Mouse (Mus musculus): ENCODE results near the gene Neto2. TPM values are rescaled to one million over a fixed set of nuclear protein-coding genes. Genes with fewer than 3 reads are reported as not detected.

Neto2 gene
- polyA plus RNA-seq, 1 experiment from 2014 or later = 4.5 TPM

DNA sequence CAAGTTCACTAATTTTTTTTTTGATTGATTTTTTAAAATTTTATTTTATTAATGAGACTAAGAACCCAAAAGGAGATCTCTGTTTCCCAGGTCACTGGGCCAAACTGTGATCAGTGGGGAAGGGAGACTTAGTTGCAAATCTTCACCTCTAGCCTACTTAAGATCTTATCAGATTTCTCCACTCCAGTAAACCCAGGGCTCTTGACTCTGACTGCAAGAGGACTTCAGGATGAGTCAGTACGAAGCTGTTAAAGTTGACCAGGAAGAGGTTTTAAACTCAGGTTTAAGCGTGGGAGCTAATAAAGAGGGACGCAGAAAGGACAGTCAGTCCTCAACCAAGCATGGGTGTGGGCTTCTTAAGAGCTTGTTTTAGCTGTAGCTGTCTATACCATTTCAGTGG lies 107.4 kb downstream of the Neto2 start:
- no peaks in the 10 kb centered on the region for H3K36me3 ChIP-seq (ENCODE audit: control insufficient read depth, insufficient read depth, low read length)
- WGBS = 51% methylated on average over 3 of the region's 3 CpGs

DNA sequence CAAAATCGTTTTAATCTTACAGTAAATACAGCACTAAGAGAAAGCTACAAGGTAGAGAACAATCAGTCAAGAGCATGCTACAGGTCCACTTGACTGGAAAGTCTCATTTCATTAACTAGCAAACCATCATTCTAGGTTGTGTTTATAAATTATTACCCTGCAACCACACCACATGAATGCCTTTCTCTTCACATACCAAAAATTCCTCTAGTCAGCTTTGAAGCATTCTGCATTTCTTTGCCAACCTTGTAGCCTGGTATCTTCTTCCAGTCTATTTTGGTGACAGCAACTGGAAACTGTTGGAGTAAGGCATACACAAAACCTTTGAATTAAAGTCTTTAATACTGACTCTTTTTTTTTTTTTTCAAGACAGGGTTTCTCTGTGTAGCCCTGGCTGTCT lies 109.2 kb downstream of the Neto2 start:
- H3K27ac ChIP-seq (ENCODE audit: low read length) = no peak overlapping the region
- 65% methylated on average over 1 of the region's 1 CpGs for whole genome bisulfite sequencing

More for the DNA sequence above, 107.4 kb downstream of the Neto2 start:
- Histone ChIP-seq H3K9me3 (ENCODE audit: control insufficient read depth, low read length) (no peaks in the 10 kb centered on the region), H3K4me3 (ENCODE audit: low read length) (no peak overlapping the region), H3K9ac (ENCODE audit: low read length) (no peak overlapping the region), H3K4me2 (ENCODE audit: low read depth, low read length) (no peak overlapping the region), H3K27me3 (ENCODE audit: control insufficient read depth, insufficient read depth, low read depth, low read length) (no peaks in the 10 kb centered on the region), H3K27ac (ENCODE audit: low read length) (no peak overlapping the region), H3K4me1 (replicated peaks; ENCODE audit: control insufficient read depth, insufficient read depth, low read length) (0 out of 2 replicates have a peak, but pooled peaks cover 3% of the 10 kb centered on the region)
- no peak for ATAC-seq (ENCODE audit: low read depth)

DNA sequence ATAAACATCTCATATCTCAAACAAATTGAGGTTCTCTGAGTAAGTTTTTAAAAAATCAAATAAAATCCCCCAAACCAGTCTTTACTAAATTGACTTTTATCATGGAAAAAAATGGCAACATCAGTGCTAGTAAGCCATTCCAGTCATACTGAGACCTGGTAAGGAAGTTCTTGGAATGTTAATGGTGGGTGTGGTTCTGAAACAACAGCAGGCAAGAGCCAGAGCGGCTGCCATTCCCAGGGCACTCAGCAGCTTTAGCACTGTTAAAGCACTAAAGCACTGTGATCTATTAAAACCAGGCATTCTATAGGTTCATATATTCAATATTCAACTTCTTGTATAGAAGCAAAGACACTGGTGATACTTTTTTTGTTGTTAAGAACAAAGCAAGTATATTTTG lies 110.5 kb downstream of the Neto2 start:
- ATAC-seq (ENCODE audit: low read depth) = 0 out of 2 replicates have a peak, but pooled peaks have one; percentile 68
- Histone ChIP-seq H3K4me3 (ENCODE audit: low read length) (no peak overlapping the region), H3K4me1 (replicated peaks; ENCODE audit: control insufficient read depth, insufficient read depth, low read length) (no peaks in the 10 kb centered on the region), H3K27me3 (ENCODE audit: control insufficient read depth, insufficient read depth, low read depth, low read length) (no peaks in the 10 kb centered on the region), H3K27ac (ENCODE audit: low read length) (no peak overlapping the region), H3K9ac (ENCODE audit: low read length) (no peak overlapping the region), H3K9me3 (ENCODE audit: control insufficient read depth, low read length) (no peaks in the 10 kb centered on the region), H3K36me3 (ENCODE audit: control insufficient read depth, insufficient read depth, low read length) (no peaks in the 10 kb centered on the region), H3K4me2 (ENCODE audit: low read depth, low read length) (no peak overlapping the region)
- 51% methylated on average over 1 of the region's 1 CpGs for WGBS

More for the DNA sequence above, 109.2 kb downstream of the Neto2 start:
- H3K4me1 ChIP-seq (replicated peaks; ENCODE audit: control insufficient read depth, insufficient read depth, low read length) = 0 out of 2 replicates have a peak, but pooled peaks cover 3% of the 10 kb centered on the region
- ATAC-seq (ENCODE audit: low read depth) = no peak
- no peaks in the 10 kb centered on the region for H3K9me3 ChIP-seq (ENCODE audit: control insufficient read depth, low read length)
- no peak overlapping the region for H3K4me3 ChIP-seq (ENCODE audit: low read length)
- no peaks in the 10 kb centered on the region for H3K27me3 ChIP-seq (ENCODE audit: control insufficient read depth, insufficient read depth, low read depth, low read length)
- H3K9ac ChIP-seq (ENCODE audit: low read length) = no peak overlapping the region
- H3K36me3 ChIP-seq (ENCODE audit: control insufficient read depth, insufficient read depth, low read length) = no peaks in the 10 kb centered on the region
- no peak overlapping the region for H3K4me2 ChIP-seq (ENCODE audit: low read depth, low read length)

DNA sequence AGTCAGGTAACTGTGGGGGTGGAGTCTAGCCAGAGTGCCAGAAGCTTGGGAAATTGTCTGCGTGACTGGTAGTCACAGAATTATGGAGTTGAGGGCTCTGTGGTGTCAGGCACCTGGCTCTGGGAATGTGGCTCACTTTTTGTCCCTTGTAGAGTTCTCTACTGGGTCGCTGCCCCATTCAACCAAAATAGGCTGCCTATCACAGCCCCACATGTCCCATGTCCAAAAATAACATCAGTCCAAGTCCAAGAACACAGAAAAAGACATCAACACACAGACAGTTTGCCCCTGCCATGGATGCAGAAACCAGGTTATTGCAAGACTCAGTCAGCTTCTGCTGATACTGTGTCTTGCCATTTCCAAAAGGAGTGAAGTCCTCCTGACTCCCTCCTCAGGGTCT lies 112.1 kb downstream of the Neto2 start:
- no peak overlapping the region for H3K9ac ChIP-seq (ENCODE audit: low read length)
- ATAC-seq (ENCODE audit: low read depth) = no peak
- WGBS = 64% methylated on average over 2 of the region's 2 CpGs

More for the DNA sequence above, 112.1 kb downstream of the Neto2 start:
- Histone ChIP-seq H3K4me2 (ENCODE audit: low read depth, low read length) (no peak overlapping the region), H3K4me1 (replicated peaks; ENCODE audit: control insufficient read depth, insufficient read depth, low read length) (no peaks in the 10 kb centered on the region), H3K27ac (ENCODE audit: low read length) (no peak overlapping the region), H3K9me3 (ENCODE audit: control insufficient read depth, low read length) (no peaks in the 10 kb centered on the region), H3K27me3 (ENCODE audit: control insufficient read depth, insufficient read depth, low read depth, low read length) (no peaks in the 10 kb centered on the region), H3K36me3 (ENCODE audit: control insufficient read depth, insufficient read depth, low read length) (no peaks in the 10 kb centered on the region), H3K4me3 (ENCODE audit: low read length) (no peak overlapping the region)

Small RNA genes lying within 50 kb of the gene (microRNA-seq; reads per million reads assigned to microRNA genes)
- gene Mir8109 = not detected

Other genes starting within 250 kb of the Neto2 start
- 13.8 and 15.5 TPM in 2 replicates for gene Gpt2, start 208.3 kb downstream of the Neto2 start, polyA plus RNA-seq (2015; fragmentation: Nextera tagmentation; extraction: Ambion mirVana)
- 133 and 149 TPM in 2 replicates for gene Dnaja2, start 145.6 kb downstream of the Neto2 start, polyA plus RNA-seq (2015; fragmentation: Nextera tagmentation; extraction: Ambion mirVana)
- gene Itfg1, start 140.0 kb upstream of the Neto2 start, polyA plus RNA-seq (2015; fragmentation: Nextera tagmentation; extraction: Ambion mirVana) = 73.0 and 75.0 TPM in 2 replicates
- gene Phkb, start 140.0 kb upstream of the Neto2 start, polyA plus RNA-seq (2015; fragmentation: Nextera tagmentation; extraction: Ambion mirVana) = 41.9 and 47.8 TPM in 2 replicates